Mouse (Mus musculus): ENCODE results near the gene Tmem14c. TPM values are rescaled to one million over a fixed set of nuclear protein-coding genes. Genes with fewer than 3 reads are reported as not detected.

Gene Tmem14c
- total and polyA plus RNA-seq, 3 experiments: 140 to 183 (median 178) TPM

- dilution Hi-C loops (cut with MboI; ENCODE audit: extremely low pct_ligation_motif_present, extremely low pct_unique_long_range_greater_than_20kb, low sequenced_read_pairs) (no loop called here), in situ Hi-C loops (cut with MboI; ENCODE audit: low pct_ligation_motif_present, low pct_unique_long_range_greater_than_20kb, low sequenced_read_pairs) (no loop called here)
- Histone ChIP-seq H3K27ac (ENCODE audit: insufficient read depth, low read depth) (no peak overlapping the region), H3K4me3 (replicated peaks in 1 of 3; ENCODE audit: low read depth in 2 of 3, low read length in 2 of 3, poor library complexity in 1 of 3) (no peak overlapping the region), H3K36me3 (replicated peaks in 1 of 2; ENCODE audit: control insufficient read depth in 1 of 2, insufficient read depth in 1 of 2, low read length in 1 of 2) (no peaks in the 10 kb centered on the region), H3K79me2 (replicated peaks; ENCODE audit: control insufficient read depth, extremely low read depth, insufficient read depth, poor library complexity, severe bottlenecking) (no peaks in the 10 kb centered on the region), H3K27me3 (replicated peaks) (no peaks in the 10 kb centered on the region), H3K4me1 (ENCODE audit: control insufficient read depth in 1 of 2, insufficient read depth in 2 of 2) (peaks cover 2 to 15% of the 10 kb centered on the region in 2 experiments; a peak in 3 of 4 replicates), H3K9me3 (replicated peaks; ENCODE audit: low read length) (no peaks in the 10 kb centered on the region), H3K9ac (ENCODE audit: insufficient read depth, low read depth) (no peak overlapping the region), H3K4me2 (ENCODE audit: insufficient read depth, low read depth, poor library complexity, severe bottlenecking) (no peak overlapping the region)
- TF ChIP-seq SMC3 (IDR thresholded peaks at IDR 0.05; ENCODE audit: low read depth, low read length): no peak
- TF ChIP-seq MEF2A (IDR thresholded peaks at IDR 0.05; ENCODE audit: borderline replicate concordance, low read depth, low read length): no peak
- no peak for TF ChIP-seq MYC (IDR thresholded peaks at IDR 0.05; ENCODE audit: low read depth, low read length)
- TF ChIP-seq CHD2 (IDR thresholded peaks at IDR 0.05; ENCODE audit: low read length): no peak
- no peak for TF ChIP-seq ZKSCAN1 (IDR thresholded peaks at IDR 0.05; ENCODE audit: borderline replicate concordance, low read depth, low read length)
- TF ChIP-seq MAX (IDR thresholded peaks at IDR 0.05; ENCODE audit: low read length): no peak
- no peak for TF ChIP-seq NRF1 (IDR thresholded peaks at IDR 0.05; ENCODE audit: low read depth, low read length)
- no peak for TF ChIP-seq CHD1 (IDR thresholded peaks at IDR 0.05; ENCODE audit: low read depth, low read length)
- DNase-seq (ENCODE audit: extremely low read depth): no peak
Measured at GRCm38 (mm10) chr13:41030098-41030497, 14.0 kb downstream of the Tmem14c start.

- dilution Hi-C loops (cut with MboI; ENCODE audit: extremely low pct_ligation_motif_present, extremely low pct_unique_long_range_greater_than_20kb, low sequenced_read_pairs) (no loop called here), in situ Hi-C loops (cut with MboI; ENCODE audit: low pct_ligation_motif_present, low pct_unique_long_range_greater_than_20kb, low sequenced_read_pairs) (no loop called here)
Measured at GRCm38 (mm10) chr13:41042511-41042910, 26.4 kb downstream of the Tmem14c start.

GRCm38 (mm10) chr13:41045901-41046300, 29.8 kb downstream of the Tmem14c start:
- Histone ChIP-seq H3K9ac (ENCODE audit: insufficient read depth, low read depth) (no peak overlapping the region), H3K27me3 (replicated peaks) (no peaks in the 10 kb centered on the region), H3K79me2 (replicated peaks; ENCODE audit: control insufficient read depth, extremely low read depth, insufficient read depth, poor library complexity, severe bottlenecking) (no peaks in the 10 kb centered on the region), H3K4me2 (ENCODE audit: insufficient read depth, low read depth, poor library complexity, severe bottlenecking) (no peak overlapping the region), H3K4me1 (ENCODE audit: control insufficient read depth in 1 of 2, insufficient read depth in 2 of 2) (no peaks in the 10 kb centered on the region), H3K36me3 (replicated peaks in 1 of 2; ENCODE audit: control insufficient read depth in 1 of 2, insufficient read depth in 1 of 2, low read length in 1 of 2) (no peaks in the 10 kb centered on the region), H3K9me3 (replicated peaks; ENCODE audit: low read length) (no peaks in the 10 kb centered on the region), H3K27ac (ENCODE audit: insufficient read depth, low read depth) (no peak overlapping the region), H3K4me3 (replicated peaks in 1 of 3; ENCODE audit: low read depth in 2 of 3, low read length in 2 of 3, poor library complexity in 1 of 3) (no peak overlapping the region)
- DNase-seq (ENCODE audit: extremely low read depth): no peak
- TF ChIP-seq MAFK (IDR thresholded peaks at IDR 0.05; ENCODE audit: insufficient replicate concordance, low read length): no peak
- no peak for TF ChIP-seq ELF1 (IDR thresholded peaks at IDR 0.05; ENCODE audit: low read depth, low read length)
- no peak for TF ChIP-seq SIN3A (IDR thresholded peaks at IDR 0.05; ENCODE audit: low read length)
- TF ChIP-seq MXI1 (IDR thresholded peaks at IDR 0.05; ENCODE audit: low read depth, low read length): no peak
- no peak for TF ChIP-seq POLR2AphosphoS2 (IDR thresholded peaks at IDR 0.05; ENCODE audit: low read depth, low read length)
- no peak for TF ChIP-seq UBTF (IDR thresholded peaks at IDR 0.05; ENCODE audit: low read depth, low read length)
- TF ChIP-seq E2F4 (IDR thresholded peaks at IDR 0.05; ENCODE audit: insufficient replicate concordance, low read depth, low read length): no peak
- TF ChIP-seq RAD21 (IDR thresholded peaks at IDR 0.05; ENCODE audit: low read depth, low read length): no peak
- no peak for TF ChIP-seq ETS1 (conservative IDR thresholded peaks at IDR 0.05; ENCODE audit: low read depth, low read length)
- no peak for TF ChIP-seq USF1 (IDR thresholded peaks at IDR 0.05; ENCODE audit: low read depth, low read length)
- no peak for TF ChIP-seq MAX (IDR thresholded peaks at IDR 0.05; ENCODE audit: low read length)
- TF ChIP-seq JUND (conservative IDR thresholded peaks at IDR 0.05; ENCODE audit: low read depth, low read length): no peak
- no peak for TF ChIP-seq TCF12 (IDR thresholded peaks at IDR 0.05; ENCODE audit: low read depth, low read length)
- dilution Hi-C loops (cut with MboI; ENCODE audit: extremely low pct_ligation_motif_present, extremely low pct_unique_long_range_greater_than_20kb, low sequenced_read_pairs): no loop called here
- in situ Hi-C loops (cut with MboI; ENCODE audit: low pct_ligation_motif_present, low pct_unique_long_range_greater_than_20kb, low sequenced_read_pairs): no loop called here

More at GRCm38 (mm10) chr13:41042511-41042910, 26.4 kb downstream of the Tmem14c start:
- Histone ChIP-seq H3K36me3 (replicated peaks in 1 of 2; ENCODE audit: control insufficient read depth in 1 of 2, insufficient read depth in 1 of 2, low read length in 1 of 2) (no peaks in the 10 kb centered on the region), H3K4me2 (ENCODE audit: insufficient read depth, low read depth, poor library complexity, severe bottlenecking) (no peak overlapping the region), H3K9me3 (replicated peaks; ENCODE audit: low read length) (no peaks in the 10 kb centered on the region), H3K79me2 (replicated peaks; ENCODE audit: control insufficient read depth, extremely low read depth, insufficient read depth, poor library complexity, severe bottlenecking) (no peaks in the 10 kb centered on the region), H3K9ac (ENCODE audit: insufficient read depth, low read depth) (no peak overlapping the region), H3K4me3 (replicated peaks in 1 of 3; ENCODE audit: low read depth in 2 of 3, low read length in 2 of 3, poor library complexity in 1 of 3) (no peak overlapping the region), H3K27me3 (replicated peaks) (no peaks in the 10 kb centered on the region), H3K4me1 (ENCODE audit: control insufficient read depth in 1 of 2, insufficient read depth in 2 of 2) (0 out of 4 replicates have a peak, but pooled peaks cover 0 to 4% of the 10 kb centered on the region in 2 experiments), H3K27ac (ENCODE audit: insufficient read depth, low read depth) (no peak overlapping the region)
- TF ChIP-seq PAX5 (IDR thresholded peaks at IDR 0.05; ENCODE audit: low read length): no peak
- TF ChIP-seq KAT2A (IDR thresholded peaks at IDR 0.05; ENCODE audit: insufficient replicate concordance, low read length): no peak
- no peak for TF ChIP-seq MYC (IDR thresholded peaks at IDR 0.05; ENCODE audit: low read depth, low read length)
- no peak for TF ChIP-seq MAZ (IDR thresholded peaks at IDR 0.05; ENCODE audit: low read depth, low read length)
- TF ChIP-seq ZC3H11A (IDR thresholded peaks at IDR 0.05; ENCODE audit: low read depth, low read length): no peak
- TF ChIP-seq SMC3 (IDR thresholded peaks at IDR 0.05; ENCODE audit: low read depth, low read length): no peak
- no peak for TF ChIP-seq TCF12 (IDR thresholded peaks at IDR 0.05; ENCODE audit: low read depth, low read length)
- no peak for TF ChIP-seq MAX (IDR thresholded peaks at IDR 0.05; ENCODE audit: low read length)
- TF ChIP-seq ETS1 (conservative IDR thresholded peaks at IDR 0.05; ENCODE audit: low read depth, low read length): no peak
- TF ChIP-seq JUND (conservative IDR thresholded peaks at IDR 0.05; ENCODE audit: low read depth, low read length): no peak
- no peak for TF ChIP-seq ZNF384 (IDR thresholded peaks at IDR 0.05; ENCODE audit: low read depth, low read length)
- no peak for TF ChIP-seq BHLHE40 (IDR thresholded peaks at IDR 0.05; ENCODE audit: low read depth, low read length)
- no peak for DNase-seq (ENCODE audit: extremely low read depth)

Data from CH12.LX (cell line).